ENCODE assay signal across 8 mouse cellular contexts in the genomic region with DNA sequence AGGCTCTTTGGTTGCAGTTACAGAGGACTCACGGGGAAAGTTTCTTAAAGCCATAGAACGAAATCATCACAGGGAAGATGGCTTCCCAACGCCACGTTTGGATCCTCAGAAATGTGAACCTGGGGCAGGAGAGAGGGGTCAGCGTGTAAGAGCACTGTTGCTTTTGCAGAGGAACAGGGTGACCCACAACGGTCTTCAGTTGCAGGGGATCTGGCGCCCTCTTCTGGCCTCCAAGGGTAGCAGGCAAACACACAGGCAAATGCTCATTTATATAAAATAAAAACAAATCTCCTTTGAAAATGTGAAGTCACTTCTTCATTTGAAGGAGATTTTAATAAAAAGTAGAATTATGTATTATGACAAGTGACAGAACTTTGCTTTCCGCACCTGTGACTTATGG.
DNase-seq lines count a peak whose midpoint lies in the region; ATAC-seq and TF ChIP-seq lines count a peak whose summit lies in the region.

No protein-coding gene starts in this region.

- TF ChIP-seq CTCF in lung, postnatal 0 days (IDR thresholded peaks at IDR 0.05): peak; percentile 89

- no peak for TF ChIP-seq EP300 in lung, postnatal 0 days (IDR thresholded peaks at IDR 0.05)

- WGBS in forebrain, embryonic 11.5 days: 17% methylated on average over 8 of the region's 8 CpGs
- WGBS in forebrain, embryonic 16.5 days: 19% methylated on average over 8 of the region's 8 CpGs
- WGBS in embryonic facial prominence, embryonic 10.5 days: 18% methylated on average over 8 of the region's 8 CpGs
- WGBS in lung, postnatal 0 days: 23% methylated on average over 8 of the region's 8 CpGs

- no peak overlapping the region for H3K4me2 ChIP-seq in forebrain, embryonic 11.5 days (ENCODE audit: low read depth, low read length, severe bottlenecking)
- no peak overlapping the region for H3K4me2 ChIP-seq in forebrain, embryonic 16.5 days (ENCODE audit: low read length)
- H3K4me2 ChIP-seq in lung, postnatal 0 days (replicated peaks; ENCODE audit: low read depth, low read length): no peak overlapping the region

- peak; percentile 81 for DNase-seq in forebrain, embryonic 11.5 days (ENCODE audit: low spot score)
- peak; percentile 77 for DNase-seq in 3T3-L1 (ENCODE audit: low read depth, low spot score)
- DNase-seq in adrenal gland, postnatal 14 days: peak; percentile 81
- DNase-seq in embryonic facial prominence, embryonic 10.5 days (ENCODE audit: low spot score): peak; percentile 79
- DNase-seq in kidney, postnatal 14 days: peak; percentile 67
- peak; percentile 56 for DNase-seq in lung, postnatal 0 days (ENCODE audit: low spot score)
- DNase-seq in testis, postnatal 10 days (ENCODE audit: low spot score): peak; percentile 86

- no peak overlapping the region for H3K4me3 ChIP-seq in forebrain, embryonic 11.5 days (ENCODE audit: low read depth, low read length)
- H3K4me3 ChIP-seq in forebrain, embryonic 16.5 days (replicated peaks; ENCODE audit: low read length): no peak overlapping the region
- H3K4me3 ChIP-seq in embryonic facial prominence, embryonic 10.5 days: no peak overlapping the region
- H3K4me3 ChIP-seq in lung, postnatal 0 days (ENCODE audit: low read depth, low read length): no peak overlapping the region

- no peaks in the 10 kb centered on the region for H3K9me3 ChIP-seq in forebrain, embryonic 11.5 days (ENCODE audit: control insufficient read depth, low read length)
- no peaks in the 10 kb centered on the region for H3K9me3 ChIP-seq in forebrain, embryonic 16.5 days (ENCODE audit: control insufficient read depth, low read length)
- no peaks in the 10 kb centered on the region for H3K9me3 ChIP-seq in embryonic facial prominence, embryonic 10.5 days
- H3K9me3 ChIP-seq in lung, postnatal 0 days (ENCODE audit: low read length): no peaks in the 10 kb centered on the region

- no peaks in the 10 kb centered on the region for H3K36me3 ChIP-seq in forebrain, embryonic 11.5 days (ENCODE audit: control insufficient read depth, insufficient read depth, low read length)
- no peaks in the 10 kb centered on the region for H3K36me3 ChIP-seq in forebrain, embryonic 16.5 days (ENCODE audit: control insufficient read depth, insufficient read depth)
- no peaks in the 10 kb centered on the region for H3K36me3 ChIP-seq in embryonic facial prominence, embryonic 10.5 days (replicated peaks)
- H3K36me3 ChIP-seq in lung, postnatal 0 days (ENCODE audit: insufficient read depth, low read length): no peaks in the 10 kb centered on the region

- no peak overlapping the region for H3K9ac ChIP-seq in forebrain, embryonic 11.5 days (ENCODE audit: low read length)
- H3K9ac ChIP-seq in forebrain, embryonic 16.5 days (replicated peaks; ENCODE audit: low read depth, low read length): no peak overlapping the region
- no peak overlapping the region for H3K9ac ChIP-seq in lung, postnatal 0 days (replicated peaks; ENCODE audit: low read depth)

- no peaks in the 10 kb centered on the region for H3K27me3 ChIP-seq in forebrain, embryonic 11.5 days (ENCODE audit: control insufficient read depth, insufficient read depth, low read length)
- no peaks in the 10 kb centered on the region for H3K27me3 ChIP-seq in forebrain, embryonic 16.5 days (replicated peaks; ENCODE audit: control insufficient read depth, insufficient read depth, low read length)
- H3K27me3 ChIP-seq in embryonic facial prominence, embryonic 10.5 days (replicated peaks; ENCODE audit: low read depth, poor library complexity, severe bottlenecking): no peaks in the 10 kb centered on the region
- no peaks in the 10 kb centered on the region for H3K27me3 ChIP-seq in lung, postnatal 0 days (replicated peaks; ENCODE audit: insufficient read depth, low read length)

- no peak overlapping the region for H3K27ac ChIP-seq in forebrain, embryonic 11.5 days (ENCODE audit: low read depth, low read length)
- H3K27ac ChIP-seq in forebrain, embryonic 16.5 days (ENCODE audit: low read length): no peak overlapping the region
- no peak overlapping the region for H3K27ac ChIP-seq in embryonic facial prominence, embryonic 10.5 days (replicated peaks)
- H3K27ac ChIP-seq in lung, postnatal 0 days (ENCODE audit: low read length): no peak overlapping the region

- ATAC-seq in forebrain, embryonic 11.5 days (replicated peaks; ENCODE audit: low FRiP score): no peak
- ATAC-seq in forebrain, embryonic 16.5 days: no peak; the same call in 1 of the 2 replicates
- no peak for ATAC-seq in lung, postnatal 0 days

- no peaks in the 10 kb centered on the region for H3K4me1 ChIP-seq in forebrain, embryonic 11.5 days (replicated peaks; ENCODE audit: control insufficient read depth, insufficient read depth, low read length)
- no peaks in the 10 kb centered on the region for H3K4me1 ChIP-seq in forebrain, embryonic 16.5 days (replicated peaks; ENCODE audit: control insufficient read depth, insufficient read depth, low read length)
- peaks cover 4% of the 10 kb centered on the region; the same call in 1 of the 2 replicates for H3K4me1 ChIP-seq in embryonic facial prominence, embryonic 10.5 days
- H3K4me1 ChIP-seq in lung, postnatal 0 days (ENCODE audit: insufficient read depth, low read depth, low read length): no peaks in the 10 kb centered on the region
